Mouse (Mus musculus) frontal cortex, adult 2 months (tissue): ENCODE data around the gene Agl. TPM values are rescaled to one million over a fixed set of nuclear protein-coding genes. Genes with fewer than 3 reads are reported as not detected.
"Not testable (repeated sequence)": the region's sequence is repeated elsewhere in the genome, so short reads cannot be mapped to it uniquely, and the experiment has no call there.

Experiments
- DNase-seq, 2 experiments: peaks; one replicate each; pipeline ENCODE4 v3.0.0; 2022; ENCODE audit warnings: low spot score in 1 of 2; ENCODE audit errors: extremely low spot score in 1 of 2
- polyA plus RNA-seq: library from polyadenylated mRNA; depleted of rRNA; stranded (reverse); fragments of >200 nt; gene quantifications from 2 replicates; pipeline ENCODE4 v1.2.3, GENCODE M21; 2012

The Agl gene
- polyA plus RNA-seq, 1 experiment: 14.4 TPM

DNA sequence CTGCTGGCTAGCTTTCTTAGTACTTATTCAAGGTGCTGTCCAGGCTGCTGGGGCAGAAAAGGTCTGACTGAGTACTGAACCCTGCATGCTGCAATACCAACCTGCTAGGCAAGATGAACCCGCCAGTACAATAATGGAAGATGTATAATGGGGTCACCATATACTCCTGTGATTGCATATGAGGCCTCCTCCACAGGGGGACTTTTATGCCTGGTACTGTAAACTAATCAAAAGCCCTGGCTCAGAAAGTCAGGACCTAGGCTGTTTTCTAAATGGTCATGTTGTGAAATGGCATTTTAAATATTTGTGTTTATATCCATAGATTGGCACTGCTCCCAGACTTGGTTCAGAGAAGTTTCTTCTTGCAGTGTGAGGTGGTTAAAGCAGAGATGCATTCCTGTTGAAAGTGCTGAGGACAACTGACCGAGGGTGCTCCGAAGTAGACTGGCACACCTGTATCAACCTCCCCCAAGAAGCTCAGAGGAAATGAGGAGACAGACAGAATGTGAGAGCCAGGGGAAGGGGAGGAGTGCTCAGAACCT, 8.8 kb upstream of the Agl start:
- no peak for DNase-seq

DNA sequence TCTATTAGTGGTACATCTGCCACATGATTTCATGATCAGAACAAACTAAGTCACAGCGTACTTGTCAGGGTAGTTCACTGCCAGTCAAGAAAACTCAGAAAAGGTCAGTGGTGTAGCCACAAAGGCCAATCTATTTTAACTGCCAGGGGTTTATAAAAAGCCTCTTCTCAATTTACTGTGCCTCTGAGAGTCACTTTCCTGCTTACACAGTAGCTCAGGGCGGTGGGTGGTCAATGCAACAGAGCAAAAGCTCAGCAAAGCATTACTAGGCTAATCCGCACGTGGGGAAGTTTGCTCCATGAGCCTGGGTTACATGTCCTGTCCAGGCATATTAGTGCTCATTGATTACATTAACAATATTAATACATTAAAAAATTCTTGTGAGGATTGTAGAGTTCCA, 8.0 kb upstream of the Agl start:
- DNase-seq: no peak

- no peak for DNase-seq
Observed at GRCm38 (mm10) chr3:116815305-116815797, 7.4 kb upstream of the Agl start.

DNA sequence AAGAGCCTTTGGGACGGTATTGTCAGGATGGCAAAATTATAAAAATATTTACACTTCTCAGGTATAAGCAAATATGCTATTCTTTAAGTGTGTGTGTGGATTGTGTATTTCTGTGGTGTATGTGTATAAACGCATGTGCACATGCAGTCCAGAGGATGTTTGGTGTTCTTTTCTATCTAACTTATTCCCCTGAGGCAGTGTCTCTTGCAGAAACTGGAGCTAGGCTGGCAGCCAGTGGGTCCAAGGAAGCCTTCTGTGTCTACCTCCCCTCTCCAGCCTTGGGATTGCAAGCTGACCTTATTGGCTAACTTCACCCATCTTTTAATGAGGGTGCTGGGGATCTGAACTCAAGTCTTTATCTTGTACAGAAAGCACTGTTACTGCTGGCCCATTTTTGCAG, 5.0 kb upstream of the Agl start:
- no peak for DNase-seq

- not testable (repeated sequence) for DNase-seq
Observed at GRCm38 (mm10) chr3:116810351-116810750, 2.4 kb upstream of the Agl start.

DNA sequence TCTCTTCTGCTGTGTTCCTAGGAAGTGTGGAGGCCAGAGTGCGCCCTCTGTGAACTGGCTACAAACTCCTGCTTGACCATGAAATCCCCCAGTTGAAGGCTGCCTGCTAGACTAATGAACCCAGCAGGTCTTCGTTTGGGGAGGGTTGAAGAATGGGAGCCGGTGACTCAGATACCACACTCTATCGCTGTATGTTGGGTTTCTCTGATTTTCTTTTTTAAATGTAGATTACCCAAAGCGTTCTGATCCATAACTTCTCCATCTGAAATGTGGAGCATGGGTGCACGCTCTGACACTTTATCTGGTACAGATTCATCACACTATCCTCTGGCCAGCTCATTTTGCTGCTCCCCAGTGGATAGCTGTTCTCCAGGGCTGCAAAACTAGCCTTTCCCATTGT, 1.3 kb upstream of the Agl start:
- no peak for DNase-seq

- peak in 1 of 2 experiments; percentile 22 for DNase-seq
Observed at GRCm38 (mm10) chr3:116808507-116809217, 696 bp upstream of the Agl start.

DNA sequence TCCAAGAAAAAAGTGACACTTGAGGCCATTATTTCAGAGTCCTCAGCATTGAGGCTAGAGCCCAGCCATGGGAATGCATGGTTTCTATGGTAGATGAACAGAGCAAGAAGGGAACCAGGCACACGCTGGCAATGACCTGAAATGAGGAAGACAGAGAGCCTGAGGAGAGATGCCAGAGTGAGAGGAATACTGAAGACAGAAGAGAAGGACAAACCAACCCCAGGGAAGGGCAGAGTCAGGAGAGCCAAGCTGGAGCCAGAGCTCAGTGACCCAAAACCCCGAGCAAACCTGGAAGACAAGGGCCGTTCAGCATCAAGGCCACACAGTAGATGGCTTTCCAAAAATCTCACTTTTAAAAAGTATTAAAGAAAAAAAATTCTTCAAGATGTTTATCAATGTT, 2.1 kb downstream of the Agl start:
- DNase-seq: no peak

DNA sequence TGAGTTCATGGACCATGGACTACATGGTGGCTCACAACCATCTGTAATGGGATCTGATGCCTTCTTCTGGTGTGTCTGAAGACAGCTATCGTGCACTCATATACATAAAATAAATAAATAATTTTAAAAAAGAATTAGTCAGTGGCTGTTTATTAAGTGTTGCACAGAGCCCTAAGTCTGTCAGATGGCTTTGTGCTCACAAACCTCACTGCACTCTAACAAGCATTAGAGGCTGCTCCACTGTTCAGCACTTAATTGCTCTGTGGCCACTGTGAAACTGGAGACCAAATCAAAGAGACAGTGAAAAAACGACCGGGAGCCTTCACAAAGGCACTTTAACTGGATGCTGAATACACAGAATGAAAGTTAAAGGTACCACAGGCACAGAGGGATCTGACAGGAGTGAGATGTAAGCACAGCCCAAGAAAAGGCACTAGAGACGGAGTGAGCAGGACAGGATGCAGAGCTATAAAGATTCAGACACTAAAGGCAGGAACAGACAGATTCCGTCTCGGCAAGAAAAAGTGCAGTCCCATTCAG, 3.1 kb downstream of the Agl start:
- DNase-seq: no peak

- no peak for DNase-seq
Observed at GRCm38 (mm10) chr3:116801755-116802154, 6.2 kb downstream of the Agl start.

- no peak for DNase-seq
Observed at GRCm38 (mm10) chr3:116798821-116799510, 9.0 kb downstream of the Agl start.

- no peak for DNase-seq
Observed at GRCm38 (mm10) chr3:116788851-116789250, 19.1 kb downstream of the Agl start.

- DNase-seq: no peak
Observed at GRCm38 (mm10) chr3:116786543-116786942, 21.4 kb downstream of the Agl start.

DNA sequence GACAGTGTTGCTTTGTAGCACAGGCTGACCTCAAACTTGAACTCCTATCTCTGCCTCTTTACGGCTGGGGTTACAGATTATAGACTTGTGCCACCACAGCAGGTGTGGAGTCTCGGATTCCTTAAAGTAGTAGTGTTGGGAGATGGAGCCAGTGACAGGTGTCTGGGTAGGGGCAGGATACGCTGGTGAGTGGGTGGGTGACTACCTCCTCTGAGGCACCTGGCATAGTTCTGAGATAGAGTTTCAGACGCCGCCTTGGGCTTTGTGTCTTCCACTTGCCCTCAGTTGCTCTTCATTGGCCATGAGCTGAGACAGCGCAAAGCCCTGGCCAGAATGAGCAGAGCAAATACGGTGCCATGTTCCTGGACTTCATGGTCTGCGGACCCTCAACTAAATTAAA, 22.1 kb downstream of the Agl start:
- DNase-seq: no peak

GRCm38 (mm10) chr3:116784811-116785210, 23.2 kb downstream of the Agl start:
- no peak for DNase-seq

GRCm38 (mm10) chr3:116784290-116784689, 23.7 kb downstream of the Agl start:
- no peak for DNase-seq

DNA sequence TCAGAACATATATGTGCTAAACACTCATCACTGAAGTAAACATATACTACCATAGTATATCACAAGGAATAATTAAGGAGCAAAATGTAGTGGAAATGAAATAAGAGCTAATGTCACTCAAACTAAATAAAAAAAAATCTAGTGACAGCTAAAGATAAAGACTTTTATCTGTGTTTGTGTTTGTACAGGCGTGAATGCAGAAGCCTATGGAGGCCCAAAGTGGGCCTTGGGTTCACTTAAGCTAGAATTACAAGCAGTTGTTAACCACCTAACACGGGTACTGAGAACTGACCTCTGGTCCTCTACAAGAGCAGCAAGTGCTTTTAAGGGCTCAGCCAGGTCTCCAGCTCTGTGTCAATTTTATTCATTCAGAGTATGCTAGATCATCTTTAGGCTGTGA, 31.0 kb downstream of the Agl start:
- DNase-seq: no peak

DNA sequence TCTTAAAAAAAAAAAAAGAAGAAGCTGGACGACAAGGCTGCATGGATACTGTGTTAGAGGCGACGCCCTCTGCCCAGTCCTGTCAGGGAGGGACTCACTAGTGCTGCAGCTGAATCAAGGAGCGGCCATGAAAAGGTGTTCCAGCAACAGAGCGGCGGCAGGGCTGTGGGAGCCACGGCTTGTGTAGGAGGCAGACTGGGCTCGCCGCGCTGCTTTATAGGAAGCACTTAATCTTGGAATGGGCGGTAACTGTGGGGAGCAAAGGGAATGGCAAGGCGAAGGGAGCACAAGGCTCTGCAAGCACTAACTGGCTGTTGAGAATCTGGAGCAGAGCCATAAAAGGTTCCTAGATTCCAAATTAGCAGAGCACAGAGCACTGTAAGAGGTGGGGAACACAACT, 34.1 kb downstream of the Agl start:
- DNase-seq: no peak

GRCm38 (mm10) chr3:116771597-116771996, 36.4 kb downstream of the Agl start:
- DNase-seq: peak in 1 of 2 experiments; percentile 42

DNA sequence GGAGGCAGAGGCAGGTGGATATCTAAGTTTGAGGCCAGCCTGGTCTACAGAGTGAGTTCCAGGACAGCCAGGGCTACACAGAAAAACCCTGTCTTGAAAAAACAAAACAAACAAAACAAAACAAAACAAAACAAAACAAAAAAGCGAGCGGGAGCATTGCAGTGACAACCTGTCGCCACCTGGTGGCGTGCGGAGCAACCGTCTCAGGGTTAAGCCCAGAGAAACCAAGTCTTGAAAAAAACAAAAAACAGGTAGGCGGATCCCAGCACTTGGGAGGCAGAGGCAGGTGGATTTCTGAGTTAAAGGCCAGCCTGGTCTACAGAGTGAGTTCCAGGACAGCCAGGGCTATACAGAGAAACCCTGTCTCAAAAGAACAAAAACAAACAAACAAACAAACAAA, 41.0 kb downstream of the Agl start:
- DNase-seq: not testable (repeated sequence)

GRCm38 (mm10) chr3:116752818-116753217, 55.1 kb downstream of the Agl start:
- peak in 1 of 2 experiments; percentile 46 for DNase-seq
